Mouse (Mus musculus) adrenal gland, adult 18-20 months (tissue): ENCODE data around the gene Ppef1. TPM values are rescaled to one million over a fixed set of nuclear protein-coding genes. Genes with fewer than 3 reads are reported as not detected.
"Not testable (repeated sequence)": the region's sequence is repeated elsewhere in the genome, so short reads cannot be mapped to it uniquely, and the experiment has no call there.

ENCODE experiments used
- DNase-seq, 2 experiments: peaks; one replicate each; pipeline ENCODE4 v3.0.0; 2021 to 2022; ENCODE audit warnings: low spot score in 2 of 2
- long read RNA-seq, 2 experiments: library from polyadenylated mRNA; stranded (forward); transcript quantifications; one replicate each; pipeline ENCODE4 v2.0.0; 2021
- total RNA-seq, 2 experiments: library from RNA; stranded (reverse); gene quantifications; 1 replicate in 1 of 2; 2 replicates in 1 of 2; pipeline ENCODE4 v1.2.3; 2021

Ppef1 gene
- not detected for total RNA-seq
- long read RNA-seq, experiment 1: 0 reads
- long read RNA-seq, experiment 2: 0 reads

DNA sequence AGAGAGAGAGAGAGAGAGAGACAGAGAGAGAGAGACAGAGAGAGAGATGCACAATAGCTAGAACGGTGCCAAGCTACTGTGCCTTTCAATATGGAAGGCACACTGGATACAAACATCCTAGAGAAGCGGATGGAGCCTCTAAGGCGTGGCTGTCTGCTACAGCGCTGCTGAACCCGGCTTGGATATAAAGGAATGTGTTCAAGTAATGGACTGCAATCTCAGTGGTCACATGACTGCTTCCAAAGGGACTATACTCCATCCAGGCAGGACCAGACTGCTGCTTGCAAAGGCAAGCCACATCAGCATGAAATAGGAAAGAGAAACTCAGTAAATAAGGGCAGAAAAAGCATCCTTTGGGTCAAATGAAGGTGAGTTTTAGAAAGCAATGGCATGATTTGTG lies at the start of gene Ppef1:
Gene Ppef1, minus strand, starts transcription at position 116 of the 400 bp plus-strand sequence.
- DNase-seq: no peak

DNA sequence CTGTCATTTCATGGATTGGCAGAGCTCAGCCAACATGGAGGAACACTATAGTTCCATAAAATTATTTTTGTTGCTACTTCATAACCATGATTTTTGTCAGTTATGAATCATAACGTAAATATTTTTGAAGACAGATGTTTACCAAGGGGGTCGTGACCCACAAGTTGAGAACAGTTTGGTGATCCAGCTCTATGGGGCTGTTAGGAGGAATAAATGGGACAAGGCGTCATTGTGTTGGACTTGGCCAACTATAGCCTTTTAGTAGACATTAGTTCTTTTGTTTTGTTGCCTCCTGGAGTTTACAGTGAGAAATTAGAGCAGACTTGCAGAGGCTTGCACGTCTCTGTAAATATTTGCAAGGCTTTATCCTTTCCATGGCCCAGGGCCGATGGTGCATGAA lies 46.7 kb upstream of the Ppef1 start:
- DNase-seq: no peak

DNA sequence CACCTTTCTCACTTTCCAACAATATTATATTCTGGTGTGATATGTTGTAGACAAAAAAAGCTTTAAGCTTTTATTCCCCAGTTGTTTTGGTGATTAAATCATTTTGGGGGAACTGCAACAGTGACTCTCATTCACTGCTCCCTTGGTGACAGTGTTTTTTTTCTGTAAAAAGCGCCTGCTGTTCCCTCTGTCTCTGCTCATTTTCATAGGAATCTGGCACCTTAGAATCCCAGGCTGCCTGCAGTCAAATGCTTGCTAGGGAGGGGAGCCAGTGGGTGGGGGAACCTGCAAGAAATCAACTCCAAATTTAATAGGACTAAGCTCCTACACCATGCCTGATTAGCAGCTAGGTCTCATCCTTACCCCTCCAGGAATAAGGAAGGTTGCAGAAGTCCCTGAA lies 37.5 kb upstream of the Ppef1 start:
- DNase-seq: no peak

DNA sequence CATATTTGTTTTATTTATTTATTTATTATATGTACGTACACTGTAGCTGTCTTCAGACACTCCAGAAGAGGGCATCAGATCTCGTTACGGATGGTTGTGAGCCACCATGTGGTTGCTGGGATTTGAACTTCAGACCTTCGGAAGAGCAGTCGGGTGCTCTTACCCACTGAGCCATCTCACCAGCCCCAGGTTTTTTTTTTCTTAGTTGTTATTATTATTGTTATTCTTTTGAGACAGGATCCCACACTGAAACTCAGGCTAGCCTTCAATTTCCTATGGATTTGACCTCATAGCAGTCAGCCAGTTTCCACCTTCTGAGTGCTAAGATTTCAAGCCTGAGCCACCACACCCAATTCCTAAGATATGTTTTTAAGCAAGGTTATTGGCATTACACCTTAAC lies 34.1 kb upstream of the Ppef1 start:
- DNase-seq: not testable (repeated sequence)

GRCm38 (mm10) chrX:160767713-160768112 lies 32.1 kb upstream of the Ppef1 start, which contains the start of gene Rs1:
Rs1 (plus strand) TSS chrX:160768013.
- no peak for DNase-seq

DNA sequence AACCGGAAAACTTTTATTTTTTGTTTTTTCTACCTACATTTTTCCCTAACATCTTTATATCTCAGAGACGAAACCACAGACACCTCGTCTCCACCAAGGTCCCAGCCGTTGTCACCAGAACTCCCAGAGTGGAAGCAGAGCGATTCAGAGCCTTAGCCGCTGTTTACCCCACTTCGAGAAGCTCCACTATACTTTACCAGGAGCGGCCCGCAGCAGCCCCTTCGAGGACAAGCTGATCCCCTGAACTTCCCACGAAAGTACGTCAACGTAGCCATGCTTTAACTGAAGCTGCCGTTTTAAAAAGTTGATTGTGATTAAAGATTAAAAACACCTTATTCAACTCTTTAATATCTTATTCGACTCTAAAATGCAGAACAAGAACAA lies 30.7 kb upstream of the Ppef1 start:
- DNase-seq: no peak

DNA sequence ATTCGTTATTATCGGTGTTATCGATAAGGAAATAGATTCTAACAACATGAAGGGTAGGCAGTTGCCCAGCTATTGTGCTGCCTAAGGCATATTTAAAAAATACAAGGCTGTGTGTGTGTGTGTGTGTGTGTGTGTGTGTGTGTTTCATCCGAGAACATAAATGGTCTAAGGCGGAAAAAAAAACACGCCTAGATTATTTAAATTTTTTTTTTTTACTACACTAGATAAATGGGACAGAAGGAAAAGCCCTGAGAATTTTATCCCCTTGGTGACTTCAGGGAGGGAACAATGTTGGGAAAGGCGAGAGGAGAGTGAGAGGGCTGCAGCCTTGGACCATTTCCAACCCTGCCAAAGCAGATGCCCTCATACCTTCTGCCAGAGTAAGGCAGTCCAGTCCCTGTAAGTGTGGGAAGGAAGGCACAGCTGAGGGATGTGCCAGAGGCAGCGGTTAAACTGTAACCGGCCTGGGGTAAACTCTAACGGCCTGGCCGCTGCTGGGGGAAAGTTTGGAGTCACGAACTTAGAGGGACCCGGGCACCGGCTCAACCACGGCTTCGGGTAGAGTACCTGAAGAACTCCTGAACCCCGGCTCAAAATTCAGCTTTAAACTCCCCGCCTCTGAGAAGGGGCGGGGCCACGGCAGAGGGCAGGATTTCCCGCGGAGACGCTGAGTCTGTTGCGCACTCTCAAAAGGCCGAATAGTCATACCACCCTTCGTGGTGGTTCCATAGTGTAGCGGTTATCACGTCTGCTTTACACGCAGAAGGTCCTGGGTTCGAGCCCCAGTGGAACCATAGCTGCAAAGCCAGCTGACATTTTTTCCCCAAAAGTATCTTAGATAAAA lies 30.0 kb upstream of the Ppef1 start:
- peak; percentile 93 to 97 for DNase-seq

DNA sequence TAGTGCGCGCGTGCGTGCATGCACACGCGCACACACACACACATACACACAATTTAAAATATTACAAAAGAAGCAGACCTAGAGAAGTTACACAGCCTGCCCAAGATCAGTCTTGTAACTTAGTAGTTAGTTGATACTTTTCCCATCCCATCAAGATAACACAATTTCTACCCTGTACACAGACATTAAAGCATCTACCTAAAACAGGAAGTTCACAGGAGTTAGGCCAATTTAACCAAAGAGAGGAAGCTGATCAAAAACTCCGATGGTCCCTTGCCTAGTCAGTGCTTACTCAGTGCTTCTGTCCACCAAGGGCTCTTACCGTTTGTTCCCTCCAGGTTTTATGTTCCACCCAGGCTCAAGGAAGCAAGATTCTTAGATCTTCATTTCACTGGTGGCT lies 15.2 kb upstream of the Ppef1 start:
- DNase-seq: no peak

DNA sequence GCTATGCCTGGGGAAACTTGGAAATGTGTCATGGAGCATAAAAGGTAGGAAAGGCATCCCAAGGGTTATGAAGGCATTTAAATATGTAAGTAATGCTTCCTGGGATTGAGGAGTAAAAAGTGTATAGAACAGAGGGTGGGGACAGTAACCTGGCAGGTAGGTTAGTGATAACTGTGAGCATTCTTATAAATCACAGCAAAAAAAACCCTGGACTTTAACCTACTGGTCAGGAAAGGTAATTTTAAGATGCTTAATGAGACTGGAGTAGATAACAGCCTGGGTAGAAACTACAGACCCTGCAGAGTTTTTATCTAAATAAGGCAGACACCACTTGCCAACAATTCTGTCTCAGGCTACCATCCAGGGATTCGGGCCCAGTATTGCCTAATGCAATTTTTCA lies 13.1 kb upstream of the Ppef1 start:
- DNase-seq: no peak

DNA sequence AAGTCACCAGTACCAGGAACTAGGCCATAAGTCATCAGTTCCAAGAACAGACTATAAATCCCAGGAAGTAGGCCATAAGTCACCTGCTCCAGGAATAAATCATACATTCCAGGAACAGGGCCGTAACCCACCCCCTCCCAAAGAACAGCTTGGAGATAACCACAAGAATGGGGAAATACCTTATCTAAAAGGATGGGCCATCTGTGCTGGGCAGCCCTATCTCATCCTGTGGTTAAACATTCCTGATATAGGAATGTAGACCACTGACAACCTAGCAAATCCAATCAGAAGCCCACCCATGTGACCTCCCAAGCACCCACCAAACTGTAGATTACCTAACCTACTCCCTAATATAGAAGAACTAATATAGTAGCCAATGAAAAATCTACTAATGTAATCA lies 9.8 kb upstream of the Ppef1 start:
- no peak for DNase-seq

- no peak for DNase-seq
These were observed 36.4 kb downstream of the Ppef1 start for GRCm38 (mm10) chrX:160699171-160699570.

DNA sequence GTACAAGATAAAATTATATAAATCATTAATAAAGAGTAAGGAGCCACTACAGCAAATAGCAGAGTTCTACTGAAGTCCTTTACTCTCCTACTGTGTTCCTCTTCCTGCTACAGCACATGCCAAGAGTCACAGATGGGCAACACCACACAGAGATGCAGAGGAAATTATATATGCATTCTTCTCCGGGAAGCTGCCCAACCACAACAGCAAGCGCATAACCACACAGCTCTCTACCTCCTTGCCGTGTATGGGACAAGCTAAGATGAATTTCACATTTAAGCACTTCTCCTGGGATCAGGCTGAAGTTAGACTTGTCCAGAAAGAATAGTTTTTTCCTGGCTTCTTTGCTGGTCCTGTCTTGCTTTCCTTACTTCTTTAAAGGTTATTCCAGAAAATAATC lies 44.0 kb downstream of the Ppef1 start:
- DNase-seq: no peak

DNA sequence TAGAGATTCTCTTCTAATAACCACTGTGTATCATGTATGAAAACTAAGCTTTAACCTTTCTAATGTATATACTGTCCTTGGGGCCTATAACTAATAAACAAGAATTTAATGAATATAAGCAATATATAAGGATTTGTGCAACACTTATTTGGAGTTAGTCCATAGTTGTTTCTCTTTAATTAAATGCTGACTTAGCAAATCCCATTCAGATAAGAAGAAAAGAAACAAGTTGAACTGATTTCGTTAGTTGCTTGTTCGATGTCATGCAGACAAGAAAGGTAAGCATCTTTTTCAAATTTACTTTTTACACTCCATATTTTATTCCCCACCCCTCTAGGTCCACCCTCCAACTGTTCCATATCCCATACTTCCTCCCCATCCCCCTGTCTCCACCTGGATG lies 45.5 kb downstream of the Ppef1 start:
- DNase-seq: no peak

DNA sequence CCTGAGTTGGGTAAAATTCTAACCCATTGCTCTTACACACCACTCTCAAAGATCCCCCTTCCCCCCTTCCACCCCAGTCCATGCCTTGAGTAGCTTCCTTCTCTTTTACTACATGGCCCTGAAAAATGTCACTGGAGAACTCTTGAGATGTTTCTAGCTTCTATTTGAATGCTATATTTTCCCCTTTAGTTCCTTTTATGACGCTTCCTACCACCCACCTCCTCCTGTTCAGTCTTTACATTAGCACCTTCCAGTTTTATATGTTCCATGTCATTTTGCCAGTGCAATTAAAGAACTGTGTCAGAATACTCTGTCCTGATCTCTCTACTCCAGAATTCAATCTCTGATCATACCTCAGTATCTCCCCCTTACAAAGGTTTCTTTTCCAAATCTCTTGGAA lies 65.6 kb downstream of the Ppef1 start:
- no peak for DNase-seq

- DNase-seq: no peak
These were observed 124.5 kb downstream of the Ppef1 start for GRCm38 (mm10) chrX:160610882-160611644.

DNA sequence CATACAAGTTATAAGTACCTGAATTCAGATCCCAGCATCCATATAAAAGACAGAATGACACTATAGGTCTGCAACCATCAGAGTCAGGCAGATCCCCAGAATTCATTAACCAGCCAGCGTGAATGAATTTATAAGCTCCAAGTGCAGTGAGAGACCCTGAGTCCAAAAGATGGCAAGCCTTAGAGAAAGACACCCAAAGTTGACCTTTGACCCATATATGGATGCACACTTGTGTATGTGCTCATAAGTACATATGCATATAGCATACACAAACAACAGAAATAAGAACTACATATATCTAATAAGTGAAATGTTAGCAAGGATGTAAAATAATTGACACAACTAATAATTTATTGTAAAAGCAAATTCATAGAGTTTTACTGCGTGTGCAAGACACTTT lies 125.1 kb downstream of the Ppef1 start:
- DNase-seq: no peak

DNA sequence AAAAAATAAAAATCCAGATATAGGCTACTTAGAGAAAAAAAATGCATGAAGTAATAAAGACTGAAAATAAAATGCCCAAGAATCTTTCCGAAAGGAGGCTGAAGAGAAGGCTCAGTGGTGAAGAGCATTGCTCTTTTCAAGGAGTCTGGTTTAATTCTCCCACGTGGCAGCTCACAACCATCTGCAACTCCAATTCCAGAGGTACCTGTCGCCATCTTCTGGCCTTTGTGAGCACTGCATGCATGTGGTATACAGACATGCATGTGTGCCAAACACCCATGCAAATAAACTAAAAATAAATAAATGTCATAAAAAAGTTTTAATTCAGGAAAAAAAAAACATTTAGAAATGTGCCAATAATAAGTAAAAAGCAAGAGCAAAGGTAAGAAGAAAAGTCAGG lies 125.7 kb downstream of the Ppef1 start:
- peak; percentile 31 to 37 for DNase-seq

DNA sequence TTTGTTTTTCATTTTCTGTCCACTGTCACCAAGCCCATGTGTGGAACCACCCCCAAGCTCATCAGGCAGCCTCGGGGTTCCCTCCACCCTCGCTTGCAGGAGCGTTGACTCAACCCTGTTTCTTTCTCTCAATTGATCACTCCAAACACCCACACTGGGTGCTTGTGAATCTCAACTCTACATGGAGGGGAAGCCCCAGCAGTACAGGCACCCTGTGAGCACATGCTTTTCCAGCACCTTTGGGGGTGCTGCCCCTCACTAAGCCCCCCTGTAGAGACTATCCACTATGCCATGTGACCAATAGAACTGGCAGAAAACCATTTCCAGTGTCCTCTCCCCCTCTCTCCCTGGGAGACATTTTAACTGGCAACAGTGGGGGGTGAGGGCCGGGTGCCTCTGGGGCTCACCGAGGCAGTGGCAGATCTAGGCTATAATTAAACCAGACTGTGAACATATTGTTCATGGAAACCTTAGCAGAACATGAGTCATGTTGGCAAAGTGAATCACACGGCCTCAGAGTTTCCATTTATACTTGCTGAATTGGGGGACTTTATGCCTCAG lies 131.5 kb downstream of the Ppef1 start:
- DNase-seq: no peak

DNA sequence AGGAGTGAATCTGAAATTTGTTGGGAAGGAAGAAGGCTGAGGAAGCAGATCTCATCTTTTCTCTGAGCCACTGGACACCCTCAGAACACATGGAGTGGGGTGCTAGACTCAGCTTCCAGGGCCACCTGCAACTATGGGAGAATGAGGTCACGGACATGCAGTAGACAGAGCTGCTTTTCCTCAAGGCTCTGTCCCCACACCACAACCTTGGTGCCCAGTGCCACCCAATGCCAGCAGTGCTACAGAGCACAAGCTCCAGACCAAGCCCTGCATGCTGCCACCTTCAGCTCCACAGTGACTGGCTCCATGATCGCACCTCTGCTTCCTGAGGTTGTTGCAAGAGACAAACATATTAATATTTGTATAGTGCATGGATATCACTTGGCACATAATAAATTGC lies 132.2 kb downstream of the Ppef1 start:
- no peak for DNase-seq

GRCm38 (mm10) chrX:160602770-160603169 lies 132.8 kb downstream of the Ppef1 start:
- no peak for DNase-seq

DNA sequence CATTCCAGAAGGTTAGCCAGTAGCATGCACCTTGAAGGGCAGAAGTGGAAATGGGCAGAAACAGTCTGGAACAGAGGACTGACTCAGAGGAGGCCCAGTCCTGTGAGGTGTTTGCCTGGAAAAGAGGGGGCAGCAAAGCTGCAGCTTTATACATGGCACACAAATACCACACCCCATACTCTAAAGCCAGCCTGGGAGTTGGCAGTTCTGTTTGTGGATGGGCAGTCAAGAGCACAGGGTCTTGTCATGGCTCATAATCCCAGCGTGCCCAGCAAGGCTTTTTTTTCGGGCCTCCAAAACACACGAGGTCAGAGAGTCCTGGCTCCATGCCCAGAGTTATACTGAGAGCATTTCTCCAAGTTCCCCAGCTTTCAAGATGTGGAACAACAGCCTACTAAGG lies 134.5 kb downstream of the Ppef1 start:
- DNase-seq: no peak
